Mouse (Mus musculus) liver, postnatal 0 days (tissue): ENCODE data around the gene Zfp248. TPM values are rescaled to one million over a fixed set of nuclear protein-coding genes. Genes with fewer than 3 reads are reported as not detected.

Experiments used
- ATAC-seq: fragments of 200-750 bp; cut with Nextera tagmentation; 2 replicates; pipeline ENCODE4 v1.8.0; 2017; ENCODE audit warnings: mild to moderate bottlenecking, moderate library complexity
- DNase-seq: peaks from one replicate; pipeline ENCODE4 v3.0.0-alpha.2; 2016
- H3K27ac ChIP-seq: fragments of 300-500 bp; sonication (generic); 2 replicates; pipeline ENCODE4 v1.5.1; 2014; ENCODE audit warnings: antibody characterized with exemption, moderate library complexity, mild to moderate bottlenecking, low read depth
- H3K27me3 ChIP-seq: fragments of 300-500 bp; sonication (generic); 2 replicates; pipeline ENCODE4 v1.6.1; 2014; ENCODE audit warnings: low read length, control low read depth, mixed read lengths; ENCODE audit not compliant: insufficient read depth
- H3K36me3 ChIP-seq: fragments of 300-500 bp; sonication (generic); replicated peaks from 2 replicates; pipeline ENCODE4 v1.6.1; 2014; ENCODE audit warnings: mild to moderate bottlenecking, control low read depth, low read length, moderate library complexity, mixed read lengths; ENCODE audit not compliant: insufficient read depth
- H3K4me1 ChIP-seq: fragments of 300-500 bp; sonication (generic); 2 replicates; pipeline ENCODE4 v1.6.1; 2014; ENCODE audit warnings: antibody characterized with exemption, mild to moderate bottlenecking, control low read depth; ENCODE audit not compliant: insufficient read depth
- H3K4me2 ChIP-seq: fragments of 300-500 bp; sonication (generic); 2 replicates; pipeline ENCODE4 v1.6.1; 2014; ENCODE audit warnings: low read depth, mild to moderate bottlenecking, low read length, moderate library complexity, mixed read lengths
- H3K4me3 ChIP-seq: fragments of 300-500 bp; sonication (generic); 2 replicates; pipeline ENCODE4 v1.5.1; 2014; ENCODE audit warnings: low read depth, low read length
- H3K9ac ChIP-seq: fragments of 300-500 bp; sonication (generic); replicated peaks from 2 replicates; pipeline ENCODE4 v1.6.1; 2014; ENCODE audit warnings: mild to moderate bottlenecking, moderate library complexity
- H3K9me3 ChIP-seq: fragments of 300-500 bp; sonication (generic); 2 replicates; pipeline ENCODE4 v1.6.1; 2016; ENCODE audit warnings: mild to moderate bottlenecking, control low read depth, low read length, mixed read lengths
- CTCF ChIP-seq: sonication (generic); IDR thresholded peaks from 2 replicates; pipeline ENCODE4 v1.5.1; 2016; ENCODE audit warnings: antibody characterized with exemption, low read depth
- EP300 ChIP-seq: IDR thresholded peaks from 2 replicates; pipeline ENCODE4 v1.6.1; 2016; ENCODE audit warnings: antibody characterized with exemption, low read depth, mild to moderate bottlenecking
- WGBS: fragments of 180-500 bp; shearing (Covaris S2); extraction: QIAGEN DNeasy Blood & Tissue Kit; methylation state at CpG from one replicate; pipeline ENCODE4 v1.1.7; 2014; ENCODE audit not compliant: insufficient replicate concordance; 5-methylcytosine and 5-hydroxymethylcytosine counted together
- polyA plus RNA-seq: library from polyadenylated mRNA; unstranded; fragments of >200 nt; fragmentation: Nextera tagmentation; extraction: Ambion mirVana; gene quantifications from 2 replicates; pipeline ENCODE4 v1.2.1, GENCODE M21; 2015

Gene Zfp248
- polyA plus RNA-seq = 0.46 and 0.53 TPM in 2 replicates

- H3K4me3 ChIP-seq = peak within 1 kb of the TSS; percentile 62
- H3K27ac ChIP-seq = peak within 1 kb of the TSS; percentile 59; the same call in 1 of the 2 replicates
- no peaks in the 10 kb centered on the region for H3K27me3 ChIP-seq
- H3K4me2 ChIP-seq = peak within 1 kb of the TSS; percentile 87
- peak; percentile 53 for TF ChIP-seq CTCF
- no peak for TF ChIP-seq EP300
- peak; percentile 90 for ATAC-seq
- H3K36me3 ChIP-seq = no peaks in the 10 kb centered on the region
- under 1% methylated on average over 43 of the region's 43 CpGs for WGBS
- H3K4me1 ChIP-seq = peaks cover 3% of the 10 kb centered on the region; the same call in 1 of the 2 replicates
- peak; percentile 76 for DNase-seq
- H3K9me3 ChIP-seq = no peaks in the 10 kb centered on the region
- peak within 1 kb of the TSS; percentile 67 for H3K9ac ChIP-seq
Observed at GRCm38 (mm10) chr6:118455042-118455631, at the start of gene Zfp248. Zfp248 (minus strand) TSS chr6:118455528.

DNA sequence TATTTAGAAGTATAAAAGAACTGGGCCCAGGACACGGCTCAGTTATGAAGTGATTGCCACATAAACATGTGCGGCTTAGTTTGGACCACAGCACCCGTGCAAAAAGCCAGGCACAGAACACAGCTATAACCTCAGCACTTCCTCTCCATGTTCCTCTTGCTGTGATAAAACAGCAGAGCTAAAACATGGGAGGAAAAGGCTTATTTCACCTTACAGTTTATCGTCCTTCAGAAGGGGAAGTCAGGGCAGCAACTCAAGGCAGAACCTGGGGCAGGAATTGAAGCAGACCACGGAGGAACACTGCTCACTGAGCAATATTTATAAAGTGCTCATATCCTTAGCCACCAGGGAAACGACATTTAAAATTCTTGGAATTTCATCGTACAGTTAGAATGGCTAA is 43.7 kb upstream of the Zfp248 start:
- Histone ChIP-seq H3K27ac (no peak overlapping the region), H3K4me2 (no peak overlapping the region), H3K4me3 (no peak overlapping the region), H3K9ac (no peak overlapping the region), H3K27me3 (no peaks in the 10 kb centered on the region), H3K36me3 (no peaks in the 10 kb centered on the region), H3K4me1 (no peaks in the 10 kb centered on the region), H3K9me3 (no peaks in the 10 kb centered on the region)
- ATAC-seq (no peak), DNase-seq (no peak)
- no peak for TF ChIP-seq CTCF
- no peak for TF ChIP-seq EP300
- WGBS = 58% methylated on average over 7 of the region's 7 CpGs

DNA sequence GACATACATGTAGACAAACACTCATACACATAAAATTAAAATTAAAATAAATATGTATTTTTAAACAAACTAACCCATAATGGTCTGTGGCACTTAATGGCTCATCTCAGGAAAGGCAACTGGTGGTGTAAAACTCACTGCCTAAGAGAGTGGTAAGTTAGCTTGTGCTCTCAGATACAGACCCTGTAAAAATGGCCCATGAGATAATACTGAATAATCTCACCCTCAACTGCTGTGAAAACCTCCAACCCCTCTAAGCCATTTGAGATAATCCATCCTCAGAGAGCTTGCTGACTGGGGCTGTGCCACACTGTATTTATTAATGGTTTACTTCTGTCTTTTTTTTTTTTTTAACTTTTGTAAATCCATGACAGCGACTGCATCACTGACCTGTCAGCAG is 26.8 kb upstream of the Zfp248 start:
- Histone ChIP-seq H3K9ac (no peak overlapping the region), H3K27ac (no peak overlapping the region), H3K4me3 (no peak overlapping the region), H3K36me3 (no peaks in the 10 kb centered on the region), H3K27me3 (0 out of 2 replicates have a peak, but pooled peaks cover 4% of the 10 kb centered on the region), H3K4me2 (no peak overlapping the region), H3K9me3 (no peaks in the 10 kb centered on the region), H3K4me1 (no peaks in the 10 kb centered on the region)
- DNase-seq (no peak), ATAC-seq (no peak)
- no peak for TF ChIP-seq CTCF
- TF ChIP-seq EP300 = no peak
- 71% methylated on average over 1 of the region's 1 CpGs for whole genome bisulfite sequencing

DNA sequence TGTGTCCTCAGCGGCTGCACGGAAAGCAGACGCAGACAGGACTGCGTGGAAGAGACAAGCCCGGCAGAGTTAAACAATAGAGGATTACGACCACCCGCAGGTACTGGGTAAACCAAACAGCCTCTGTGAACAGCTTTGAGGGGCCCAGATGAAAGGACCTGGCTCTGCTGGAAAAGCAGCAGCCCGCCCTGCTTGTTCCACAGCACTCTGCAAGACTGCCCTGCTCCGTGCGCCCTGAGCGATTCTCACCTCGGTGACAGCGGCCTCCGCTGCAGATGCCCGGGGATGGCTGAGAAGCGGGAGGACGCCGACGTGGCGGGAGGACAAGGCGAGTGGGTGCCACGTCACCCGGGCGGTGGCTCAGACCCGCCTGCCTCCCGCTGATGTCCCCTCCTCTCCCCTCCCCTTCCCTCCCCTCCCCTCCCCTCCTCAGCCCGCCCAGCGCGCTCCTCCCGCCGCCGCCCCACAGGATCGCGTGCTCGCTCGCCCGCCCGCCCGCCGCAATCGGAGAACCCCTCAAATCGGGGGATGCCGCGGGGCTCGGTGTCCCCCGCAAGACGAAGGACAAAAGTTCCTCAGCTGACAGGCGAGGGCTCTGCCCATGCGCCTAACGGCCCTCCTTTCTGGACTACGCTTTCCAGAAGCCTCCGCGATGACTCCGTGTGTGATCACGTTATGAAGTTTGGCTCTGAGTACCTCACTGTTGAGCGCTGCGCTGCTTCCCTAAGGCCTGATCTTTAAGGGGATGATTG is 23.8 kb upstream of the Zfp248 start, which contains the start of gene Zfp9:
Gene Zfp9 (minus strand): TSS at position 364 of the 752 bp plus-strand sequence.
- Histone ChIP-seq H3K4me1 (no peaks in the 10 kb centered on the region), H3K9ac (peak within 1 kb of the TSS; percentile 64), H3K36me3 (no peaks in the 10 kb centered on the region), H3K9me3 (no peaks in the 10 kb centered on the region), H3K27ac (peak within 1 kb of the TSS; percentile 49; the same call in 1 of the 2 replicates), H3K4me2 (peak within 1 kb of the TSS; percentile 73), H3K4me3 (peak within 1 kb of the TSS; percentile 56), H3K27me3 (0 out of 2 replicates have a peak, but pooled peaks cover 4% of the 10 kb centered on the region)
- 2% methylated on average over 37 of the region's 57 CpGs for WGBS
- DNase-seq (peak; percentile 73), ATAC-seq (peak; percentile 94)
- TF ChIP-seq EP300 (no peak), CTCF (no peak)

DNA sequence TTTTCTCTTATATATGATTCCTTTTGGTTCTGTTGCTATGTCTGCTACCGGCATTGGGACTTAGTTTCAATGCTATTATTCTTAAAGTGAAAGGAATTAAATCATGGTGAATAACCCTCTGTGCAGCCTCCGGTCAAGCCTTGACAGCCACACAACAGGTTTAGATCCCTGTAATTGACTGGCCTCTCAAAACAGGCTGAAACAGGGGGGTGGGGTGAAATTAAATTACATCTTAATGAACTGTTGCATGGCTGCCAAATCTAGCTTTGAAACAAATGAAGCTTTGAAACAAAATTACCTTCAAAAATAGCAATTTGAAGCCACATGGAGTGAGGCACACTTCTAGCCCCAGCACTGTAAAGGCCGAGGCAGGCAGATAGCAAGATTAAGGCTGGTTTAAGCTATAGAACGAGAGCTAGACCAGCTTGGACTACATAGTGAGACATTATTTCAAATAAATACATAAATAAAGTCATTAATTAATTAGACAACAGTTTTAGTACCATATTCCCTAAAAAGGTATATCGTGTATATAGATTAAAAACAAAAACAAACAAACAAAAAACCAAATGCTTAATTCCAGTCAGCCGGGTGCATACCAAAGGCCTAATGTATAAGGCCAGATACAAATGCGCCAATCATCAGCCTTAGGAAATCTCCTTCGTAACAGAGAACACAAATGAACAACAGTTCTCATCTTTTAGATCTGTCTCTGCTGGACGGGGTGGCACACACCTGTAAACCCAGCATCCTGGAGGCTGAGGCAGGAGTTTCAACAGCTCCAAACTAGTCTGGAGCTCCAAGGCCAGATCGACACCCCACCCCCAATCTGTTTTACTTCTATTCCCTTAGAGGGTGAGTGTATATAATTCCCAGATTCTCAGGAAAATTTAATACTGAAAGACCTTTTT is 22.8 kb upstream of the Zfp248 start:
- Histone ChIP-seq H3K27ac (no peak overlapping the region), H3K4me1 (no peaks in the 10 kb centered on the region), H3K9me3 (no peaks in the 10 kb centered on the region), H3K9ac (peak overlapping the region; percentile 64), H3K4me2 (peak overlapping the region; percentile 73), H3K36me3 (no peaks in the 10 kb centered on the region), H3K27me3 (0 out of 2 replicates have a peak, but pooled peaks cover 4% of the 10 kb centered on the region), H3K4me3 (peak overlapping the region; percentile 56)
- no peak for DNase-seq
- TF ChIP-seq CTCF (no peak), EP300 (no peak)
- 53% methylated on average over 10 of the region's 10 CpGs for WGBS
- ATAC-seq = 0 out of 2 replicates have a peak, but pooled peaks have one; percentile 24
